ENCODE assay signal across 8 mouse cellular contexts in the genomic region with DNA sequence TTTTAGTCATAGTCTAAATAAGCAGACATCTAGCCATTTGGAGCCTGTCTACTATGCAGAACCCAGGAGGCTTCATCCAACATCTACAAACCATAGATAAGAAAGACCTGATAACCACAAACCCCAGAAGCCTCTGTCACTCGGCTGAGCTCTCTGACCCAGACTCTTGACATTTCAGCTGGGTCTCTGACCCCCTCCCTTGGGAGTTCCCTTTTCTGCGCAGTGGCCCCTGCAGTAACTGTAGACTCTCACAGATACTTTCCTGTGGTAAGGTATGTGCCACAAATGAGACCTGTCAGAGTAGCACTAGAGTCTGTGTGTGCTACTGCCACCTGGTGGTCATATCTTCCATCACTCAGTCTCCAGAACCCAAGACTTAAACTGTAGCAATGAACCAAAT. TPM values are rescaled to one million over a fixed set of nuclear protein-coding genes. Genes with fewer than 3 reads are reported as not detected.
DNase-seq lines count a peak whose midpoint lies in the region; ATAC-seq lines count a peak whose summit lies in the region.
"Had no signal": no experiment of that assay in that cellular context is flagged by ENCODE, and none has a peak within 500 bp of the region (broad histone marks: within the 10 kb centered on the region; RNA-seq: fewer than 3 reads in every experiment).

No protein-coding gene starts in this region.

- peak; percentile 37 for DNase-seq in T-cell, adult 2 months (ENCODE audit: low spot score)
- peak; percentile 66 for DNase-seq in cerebellum, adult 8-10 months
- peak; percentile 69 for DNase-seq in left cerebral cortex, adult 11 months (ENCODE audit: low spot score)
- DNase-seq in right cerebral cortex, postnatal 25 days = peak; percentile 68

- H3K27me3 ChIP-seq in hindbrain, embryonic 16.5 days (replicated peaks; ENCODE audit: control insufficient read depth, insufficient read depth, low read length) = no peaks in the 10 kb centered on the region

- no peak overlapping the region for H3K4me3 ChIP-seq in hindbrain, embryonic 16.5 days (ENCODE audit: low read length)
- H3K4me3 ChIP-seq: myocyte had no signal

- no peak overlapping the region for H3K9ac ChIP-seq in hindbrain, embryonic 16.5 days (ENCODE audit: low read depth, low read length)

- H3K27ac ChIP-seq in hindbrain, embryonic 16.5 days (ENCODE audit: low read depth, low read length) = no peak overlapping the region

- peak; percentile 96 for ATAC-seq in frontal cortex, adult (ENCODE audit: low TSS enrichment)
- peak; percentile 73 for ATAC-seq in hindbrain, embryonic 16.5 days
- peak; percentile 64 for ATAC-seq in megakaryocyte, adult 5-6 weeks (ENCODE audit: poor library complexity, severe bottlenecking)

- H3K4me1 ChIP-seq in hindbrain, embryonic 16.5 days (ENCODE audit: control insufficient read depth, insufficient read depth, low read depth, low read length) = no peaks in the 10 kb centered on the region

- no peak overlapping the region for H3K4me2 ChIP-seq in hindbrain, embryonic 16.5 days (ENCODE audit: low read length)

- no peaks in the 10 kb centered on the region for H3K36me3 ChIP-seq in hindbrain, embryonic 16.5 days (ENCODE audit: control insufficient read depth, insufficient read depth, low read length)

- no peaks in the 10 kb centered on the region for H3K9me3 ChIP-seq in hindbrain, embryonic 16.5 days (ENCODE audit: control insufficient read depth, low read length)

- 19% methylated on average over 2 of the region's 2 CpGs for WGBS in hindbrain, embryonic 16.5 days

RNA-seq across cellular contexts. Expression of a gene that starts 54.5 kb away (rescaled TPM):
- polyA plus RNA-seq in hindbrain, embryonic 16.5 days (2015; fragmentation: Nextera tagmentation; extraction: Ambion mirVana) = 38.7 and 46.7 TPM in 2 replicates
- 9.5 and 12.1 TPM in 2 replicates for total RNA-seq in megakaryocyte, adult 5-6 weeks (2015)
- total RNA-seq in megakaryocyte, adult 5-6 weeks (2017) = 3.2 and 3.5 TPM in 2 replicates
